Mouse (Mus musculus): Measurements from ENCODE around the gene Tmed5. TPM values are rescaled to one million over a fixed set of nuclear protein-coding genes. Genes with fewer than 3 reads are reported as not detected.
"Not testable (repeated sequence)": the region's sequence is repeated elsewhere in the genome, so short reads cannot be mapped to it uniquely, and the experiment has no call there.

Tmed5 gene
- total RNA-seq (2015; ENCODE audit: low replicate concordance) (16.6 and 29.3 TPM in 2 replicates), total RNA-seq (2017; ENCODE audit: low replicate concordance) (11.2 and 13.2 TPM in 2 replicates)

DNA sequence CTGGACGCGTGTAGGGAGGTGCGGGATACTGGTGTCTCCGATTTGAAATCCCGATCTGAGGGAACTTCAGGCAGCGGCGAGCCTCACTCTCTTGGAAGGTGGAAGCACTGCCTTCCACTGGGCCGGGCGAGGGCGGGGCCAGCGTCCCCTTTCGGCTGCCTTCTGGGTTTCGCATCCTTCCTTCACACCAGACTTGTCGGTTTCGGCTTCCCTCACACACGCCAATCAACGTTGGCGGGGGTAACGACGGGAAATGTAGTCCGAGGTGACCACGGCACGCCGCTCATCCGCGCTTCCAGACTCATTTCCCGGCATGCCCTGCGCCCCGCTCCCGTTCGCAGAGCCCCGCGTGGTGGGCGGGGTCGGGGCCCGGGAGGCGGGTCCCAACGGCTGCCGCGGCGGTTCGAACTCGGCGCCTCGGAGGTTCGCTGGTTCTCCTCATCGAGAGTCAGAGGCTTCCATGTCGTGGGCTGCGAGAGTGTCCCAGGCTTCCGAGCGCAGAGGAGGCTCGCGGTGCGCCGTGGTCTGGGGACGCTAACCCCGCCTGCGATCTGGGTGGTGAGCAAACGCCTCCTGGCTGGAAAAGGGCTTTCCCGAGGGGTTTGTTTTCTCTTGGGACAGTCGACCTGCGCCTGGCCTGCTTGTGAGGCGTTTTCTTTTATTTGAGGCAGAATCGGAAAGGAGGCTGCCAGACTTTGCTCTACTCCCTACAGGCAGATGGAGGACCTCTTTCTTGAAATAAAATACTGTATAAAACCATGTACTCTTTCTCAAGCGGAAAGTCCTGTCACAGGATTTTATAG, at the start of gene Tmed5, which contains the start of gene Ccdc18:
Gene Tmed5 (minus strand): TSS at position 180 of the 803 bp plus-strand sequence.
Gene Ccdc18 (plus strand): TSS at position 435 of the 803 bp plus-strand sequence.
- peak; percentile 95 for ATAC-seq (replicated peaks; ENCODE audit: low FRiP score, poor library complexity, severe bottlenecking)

DNA sequence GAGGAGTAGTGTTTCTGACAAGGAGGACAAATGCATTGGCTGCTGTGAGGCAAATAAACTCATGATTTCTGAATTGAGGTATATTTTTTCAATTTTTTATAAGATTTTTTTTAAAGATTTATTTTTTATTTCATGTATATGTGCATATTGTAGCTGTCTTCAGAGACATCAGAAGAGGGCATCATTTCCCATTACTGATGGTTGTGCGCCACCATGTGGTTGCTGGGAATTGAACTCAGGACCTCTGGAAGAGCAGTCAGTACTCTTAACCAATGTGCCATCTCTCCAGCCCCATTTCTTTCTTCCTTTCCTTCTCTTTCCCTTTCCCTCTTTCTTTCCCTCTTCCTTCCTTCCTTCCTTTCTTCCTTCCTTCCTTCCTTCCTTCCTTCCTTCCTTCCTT, 31.3 kb upstream of the Tmed5 start:
- ATAC-seq (replicated peaks; ENCODE audit: low FRiP score, poor library complexity, severe bottlenecking), result no peak

DNA sequence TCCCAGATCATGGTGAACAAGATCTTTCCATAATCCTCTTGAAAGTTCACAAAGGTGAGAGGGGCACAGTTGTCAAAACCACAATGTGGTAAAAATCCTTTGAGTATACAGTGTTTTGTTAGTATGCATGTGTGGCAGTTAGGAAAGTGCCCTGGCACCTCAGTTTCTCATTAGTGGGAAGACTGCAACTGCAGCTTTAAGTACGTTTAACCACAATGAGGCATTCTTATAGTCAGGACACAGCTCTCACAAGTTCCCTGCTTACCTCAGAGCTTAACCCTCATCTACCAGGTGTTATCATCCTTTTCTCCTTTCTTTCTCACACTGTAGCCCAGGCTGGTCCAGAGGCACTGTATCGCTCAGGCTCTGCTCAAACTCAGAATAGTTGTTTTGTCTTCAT, 28.4 kb upstream of the Tmed5 start:
- ATAC-seq (replicated peaks; ENCODE audit: low FRiP score, poor library complexity, severe bottlenecking), result no peak

DNA sequence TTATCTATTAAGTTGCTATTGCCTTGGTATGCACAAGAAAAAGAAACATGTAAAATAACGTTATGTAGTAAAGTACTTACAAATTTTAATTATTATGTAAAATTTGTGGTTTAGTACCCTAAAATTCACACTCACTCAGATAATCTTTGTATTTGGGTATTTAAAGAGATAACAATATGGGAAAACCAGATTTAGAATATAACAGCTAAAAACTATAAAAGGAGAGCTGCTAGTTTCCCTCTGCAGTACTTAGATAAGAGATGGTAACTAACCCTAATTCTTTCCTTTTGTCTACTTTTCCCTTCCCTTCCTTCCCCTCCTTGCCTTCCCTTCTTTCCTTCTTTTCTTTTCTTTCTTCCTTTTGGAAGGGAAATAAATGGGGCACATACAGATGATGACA, 20.2 kb upstream of the Tmed5 start:
- ATAC-seq (replicated peaks; ENCODE audit: low FRiP score, poor library complexity, severe bottlenecking), result no peak

DNA sequence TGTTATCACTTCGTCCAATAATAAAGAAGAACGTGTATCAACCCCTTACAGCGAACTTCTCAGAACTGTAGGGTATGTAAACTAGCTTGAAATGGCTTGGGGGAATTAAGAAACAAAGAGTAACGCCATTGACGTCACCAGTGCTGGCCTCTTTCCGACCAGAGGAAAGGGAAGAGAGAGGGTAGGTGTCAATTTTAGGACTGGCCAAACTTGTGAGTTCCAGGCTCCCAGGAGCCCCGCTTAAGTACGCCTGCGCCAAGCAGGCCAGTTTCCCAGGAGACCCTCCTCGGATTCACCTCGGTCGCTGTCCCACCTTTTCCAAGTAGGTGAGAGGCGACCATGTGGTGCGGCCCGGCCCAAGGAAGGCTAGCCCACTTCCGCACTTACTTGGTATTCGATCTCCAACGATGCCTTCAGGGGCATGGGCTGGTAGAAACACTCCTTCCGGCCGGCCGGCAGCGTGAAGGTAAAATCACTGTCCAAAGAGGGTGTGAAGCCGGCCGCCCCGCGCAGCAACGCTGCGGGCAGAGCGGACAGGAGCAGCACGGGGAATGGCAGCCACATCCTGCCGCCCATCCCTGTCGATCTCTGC, 475 bp downstream of the Tmed5 start:
- peak; percentile 70 for ATAC-seq (replicated peaks; ENCODE audit: low FRiP score, poor library complexity, severe bottlenecking)

DNA sequence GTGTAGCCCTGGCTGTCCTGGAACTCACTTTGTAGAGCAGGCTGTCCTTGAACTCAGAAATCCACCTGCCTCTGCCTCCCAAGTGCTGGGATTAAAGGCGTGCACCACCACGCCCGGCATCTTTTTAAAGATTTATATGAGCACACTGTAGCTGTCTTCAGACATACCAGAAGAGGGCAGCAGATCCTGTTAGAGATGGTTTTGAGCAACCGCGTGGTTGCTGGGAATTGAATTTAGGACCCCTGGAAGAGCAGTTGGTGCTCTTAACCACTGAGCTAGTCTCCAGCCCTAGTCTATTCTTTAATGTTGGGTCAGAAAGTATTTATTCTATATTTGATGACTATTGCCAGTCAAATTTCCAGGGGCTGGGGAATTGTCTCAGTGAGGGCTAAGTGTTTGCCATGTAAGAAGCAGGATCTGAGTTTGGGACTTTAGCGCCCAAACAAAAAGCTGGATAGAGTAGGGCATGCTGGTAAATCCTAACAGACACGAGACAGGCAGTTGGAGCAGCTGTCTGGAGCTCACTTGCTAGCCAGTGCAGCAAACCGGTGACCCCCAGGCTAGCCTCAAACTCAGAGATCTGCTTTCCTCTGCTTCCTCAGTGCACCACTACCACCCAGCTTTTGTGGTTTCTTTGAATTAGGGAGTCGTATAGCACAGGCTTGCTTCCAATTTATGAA, 12.1 kb downstream of the Tmed5 start:
- no peak for ATAC-seq (replicated peaks; ENCODE audit: low FRiP score, poor library complexity, severe bottlenecking)

DNA sequence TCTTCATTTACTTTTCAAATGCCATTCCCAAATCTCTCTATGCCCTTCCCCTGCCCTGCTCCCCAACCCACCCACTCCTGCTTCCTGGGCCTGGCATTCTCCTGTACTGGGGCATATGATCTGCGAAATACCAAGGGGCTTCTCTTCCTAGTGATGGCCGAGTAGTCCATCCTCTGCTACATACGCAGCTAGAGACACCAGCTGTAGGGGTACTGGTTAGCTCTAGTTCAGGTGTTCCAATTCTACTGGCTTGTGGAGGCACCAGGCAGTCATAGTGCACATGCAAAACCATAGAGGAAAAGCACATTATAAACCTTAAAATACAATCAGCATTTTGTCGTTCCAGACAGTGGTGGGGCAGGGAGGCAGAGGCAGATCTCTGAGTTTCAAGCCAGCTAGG, 14.7 kb downstream of the Tmed5 start:
- no peak for ATAC-seq (replicated peaks; ENCODE audit: low FRiP score, poor library complexity, severe bottlenecking)

DNA sequence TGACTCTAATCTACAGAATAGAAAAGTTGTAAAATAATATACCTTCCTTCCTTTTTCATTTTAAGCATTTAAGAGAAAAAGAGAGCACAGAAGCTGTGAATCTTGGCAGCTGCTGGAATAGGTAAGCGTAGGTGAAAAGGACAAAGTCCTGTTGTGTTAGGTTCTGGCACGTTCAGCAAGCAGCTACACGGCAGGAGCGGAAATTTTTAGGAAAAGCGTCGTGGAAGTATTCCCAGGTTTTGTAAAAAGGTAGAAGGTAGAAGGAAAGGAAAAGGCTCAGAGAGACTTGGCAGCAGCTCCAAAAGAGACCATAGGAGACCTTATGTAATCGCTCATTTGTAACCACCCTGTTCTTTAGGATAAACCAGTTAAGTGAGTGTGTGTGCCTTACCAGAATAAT, 23.1 kb downstream of the Tmed5 start:
- no peak for ATAC-seq (replicated peaks; ENCODE audit: low FRiP score, poor library complexity, severe bottlenecking)

DNA sequence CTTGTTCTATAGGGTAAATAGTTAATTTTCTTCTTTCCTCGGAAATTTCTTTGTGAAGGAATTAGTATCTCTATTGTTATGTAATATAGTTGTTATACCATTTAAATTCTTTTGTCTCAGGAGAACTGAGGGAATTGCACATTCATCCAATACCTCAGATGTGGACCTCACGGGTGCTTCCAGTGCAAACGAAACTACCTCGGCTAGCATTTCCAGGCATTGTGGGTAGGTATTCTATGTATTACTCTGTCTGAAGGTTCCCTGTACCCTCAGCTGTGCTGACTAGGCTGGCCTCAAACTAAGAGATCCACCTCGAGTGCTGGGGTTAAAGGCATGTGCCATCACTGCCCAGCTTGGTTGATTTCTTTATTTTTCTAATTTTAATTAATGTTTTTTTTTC, 28.1 kb downstream of the Tmed5 start:
- no peak for ATAC-seq (replicated peaks; ENCODE audit: low FRiP score, poor library complexity, severe bottlenecking)

DNA sequence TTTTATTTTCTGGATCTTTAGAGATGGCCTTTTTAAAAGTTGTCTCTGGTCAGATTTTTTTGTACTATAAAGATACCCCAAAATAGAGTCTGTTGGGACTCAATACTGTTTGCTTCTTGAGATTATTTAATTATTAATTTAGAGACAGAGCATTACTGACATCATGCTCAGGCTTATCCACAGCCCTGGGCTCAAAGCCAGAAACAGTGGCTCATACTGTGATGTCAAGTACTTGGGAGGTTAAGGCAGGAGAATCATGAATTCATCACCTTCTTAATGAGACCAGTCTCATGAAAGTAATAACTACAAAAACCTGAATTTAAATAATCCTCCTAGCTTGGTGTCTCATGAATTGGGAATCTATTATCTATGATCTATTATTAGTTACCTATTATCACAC, 32.2 kb downstream of the Tmed5 start:
- no peak for ATAC-seq (replicated peaks; ENCODE audit: low FRiP score, poor library complexity, severe bottlenecking)

DNA sequence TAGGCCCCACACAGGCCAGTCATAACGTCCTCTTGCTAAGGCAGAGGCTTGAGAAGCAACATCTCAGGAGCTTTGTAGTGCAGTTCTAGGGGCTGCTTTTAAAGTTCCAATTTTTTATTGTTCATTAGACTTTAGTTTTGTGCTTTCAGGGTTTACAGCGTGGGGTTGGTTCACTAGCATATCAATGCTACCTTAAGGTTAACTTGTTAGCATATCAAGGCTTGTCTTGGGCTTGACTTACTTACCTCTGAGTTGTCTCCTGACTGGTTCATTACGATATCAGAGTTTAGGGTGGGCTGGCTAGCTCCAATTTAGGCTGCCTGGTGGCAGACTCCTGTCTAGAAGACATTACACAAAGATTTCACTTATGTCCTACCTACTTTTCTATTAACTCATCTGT, 34.7 kb downstream of the Tmed5 start:
- no peak for ATAC-seq (replicated peaks; ENCODE audit: low FRiP score, poor library complexity, severe bottlenecking)

DNA sequence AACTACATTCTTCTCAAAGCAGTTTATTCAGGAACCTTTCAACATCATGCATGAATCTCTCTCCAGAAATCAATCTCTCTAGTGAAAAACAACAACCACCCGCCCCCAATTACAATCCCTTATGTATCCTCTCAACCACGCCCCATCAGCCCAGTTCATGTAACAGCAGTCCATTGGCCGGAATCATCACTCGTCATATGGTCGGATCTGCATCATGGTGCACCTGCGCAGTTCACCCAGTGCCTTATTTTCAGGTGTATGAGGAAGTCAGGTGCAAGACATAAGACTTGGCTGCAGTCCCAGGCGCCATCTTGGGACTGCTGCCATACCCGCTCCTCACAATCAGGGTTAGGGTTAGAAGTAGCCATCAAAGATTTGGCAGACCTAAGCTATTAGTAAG, 39.7 kb downstream of the Tmed5 start:
- ATAC-seq (replicated peaks; ENCODE audit: low FRiP score, poor library complexity, severe bottlenecking), result not testable (repeated sequence)

DNA sequence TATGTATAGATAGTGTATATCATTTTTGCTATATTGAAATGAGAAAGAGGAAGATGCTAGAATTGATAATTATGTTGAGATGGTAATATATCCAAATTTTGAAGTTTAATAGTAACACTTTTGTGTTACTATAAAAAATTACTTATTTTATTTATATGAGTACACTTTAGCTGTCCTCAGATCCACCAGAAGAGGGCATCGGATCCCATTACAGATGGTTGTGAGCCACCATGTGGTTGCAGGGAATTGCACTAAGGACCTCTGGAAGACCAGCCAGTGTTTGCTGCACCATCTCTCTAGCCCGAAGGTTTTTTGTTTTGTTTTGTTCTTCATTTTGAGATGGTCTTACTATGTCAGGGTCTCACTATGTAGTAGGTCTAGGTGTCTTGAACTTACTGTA, 47.0 kb downstream of the Tmed5 start:
- no peak for ATAC-seq (replicated peaks; ENCODE audit: low FRiP score, poor library complexity, severe bottlenecking)

DNA sequence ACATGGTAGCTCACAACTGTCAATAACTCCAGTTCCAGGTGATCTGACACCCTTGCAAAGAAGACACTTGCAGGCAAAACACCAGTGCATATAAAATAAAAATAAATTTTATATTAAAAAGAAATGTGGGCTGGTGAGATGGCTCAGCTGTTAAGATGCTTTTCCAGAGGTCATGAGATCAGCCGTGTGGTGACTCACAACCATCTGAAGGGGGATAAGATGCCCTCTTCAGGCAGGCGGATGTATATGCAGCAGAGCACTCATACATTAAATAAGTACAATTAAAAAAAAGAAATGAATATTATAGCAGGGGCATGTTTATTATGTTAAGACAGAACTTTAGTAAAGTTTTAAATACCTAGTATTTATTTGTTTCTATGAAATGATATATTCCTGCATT, 50.0 kb downstream of the Tmed5 start:
- no peak for ATAC-seq (replicated peaks; ENCODE audit: low FRiP score, poor library complexity, severe bottlenecking)

DNA sequence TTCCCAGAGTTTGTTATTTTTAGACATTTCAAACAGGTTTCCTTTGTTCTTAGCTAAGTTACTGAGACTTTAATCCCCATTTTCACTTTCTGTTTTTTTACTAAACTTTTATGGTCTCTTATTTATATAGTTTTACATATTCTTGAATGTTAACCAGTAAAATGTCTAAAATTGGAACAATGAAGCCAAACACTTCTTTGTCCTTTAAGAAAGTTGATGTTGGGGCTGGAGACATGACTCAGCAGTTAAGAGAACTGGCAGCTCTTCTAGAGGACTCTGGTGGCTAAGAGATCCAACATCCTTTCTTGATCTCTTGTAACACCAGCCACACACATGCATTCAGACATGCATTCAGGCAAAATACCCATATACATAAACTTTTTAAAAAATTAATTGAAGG, 52.8 kb downstream of the Tmed5 start:
- ATAC-seq (replicated peaks; ENCODE audit: low FRiP score, poor library complexity, severe bottlenecking), result 0 out of 2 replicates have a peak, but pooled peaks have one; percentile 52

DNA sequence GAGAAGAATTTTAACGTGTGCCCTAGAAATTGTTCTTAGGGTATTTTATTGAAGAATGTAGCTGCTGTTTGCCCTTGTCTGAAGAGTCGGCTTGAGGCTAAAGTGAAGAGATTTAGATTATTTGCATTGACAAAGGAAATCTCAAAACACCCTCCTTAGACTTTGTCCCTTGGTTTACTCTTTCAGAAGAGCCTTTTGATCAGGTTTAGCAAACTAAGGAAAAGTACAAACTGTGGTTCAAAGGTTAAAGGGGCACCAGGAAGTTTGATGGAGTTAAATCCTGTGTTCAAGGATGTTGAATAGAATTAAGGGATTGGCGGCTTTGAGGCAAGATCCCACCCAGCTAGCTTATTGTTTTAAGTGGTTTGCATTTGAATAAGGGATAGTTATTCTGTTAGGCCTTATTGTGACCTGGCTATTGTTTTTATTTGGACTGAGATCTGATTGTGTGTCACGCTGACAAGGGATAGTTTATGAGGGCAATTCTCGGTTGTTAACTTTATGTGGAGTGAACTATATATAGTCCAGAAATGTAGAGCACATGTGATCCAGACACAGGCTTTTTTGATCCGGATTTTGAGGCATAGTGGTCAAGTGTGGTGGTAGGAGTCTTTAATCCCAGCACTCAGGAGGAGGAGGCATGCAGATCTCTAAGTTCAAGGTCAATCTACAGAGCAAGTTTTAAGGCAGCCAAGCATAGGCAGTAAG, 55.4 kb downstream of the Tmed5 start:
- no peak for ATAC-seq (replicated peaks; ENCODE audit: low FRiP score, poor library complexity, severe bottlenecking)

DNA sequence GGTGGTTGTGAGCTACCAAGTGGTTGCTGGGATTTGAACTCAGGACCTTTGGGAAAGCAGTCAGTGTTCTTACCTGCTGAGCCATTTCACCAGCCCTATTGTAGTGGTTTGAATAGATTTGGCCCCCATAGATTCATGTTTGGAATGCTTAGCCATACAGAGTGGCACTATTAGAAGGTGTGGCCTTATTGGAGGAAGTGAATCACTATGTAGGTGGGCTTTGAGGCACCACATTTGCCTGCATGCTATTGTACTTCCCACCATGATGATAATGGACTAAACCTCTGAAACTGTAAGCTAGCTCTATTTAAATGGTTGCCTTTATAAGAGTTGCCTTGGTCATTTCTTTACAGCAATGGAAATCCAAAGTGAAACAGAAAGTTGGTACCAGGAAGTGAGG, 56.2 kb downstream of the Tmed5 start:
- ATAC-seq (replicated peaks; ENCODE audit: low FRiP score, poor library complexity, severe bottlenecking), result no peak

DNA sequence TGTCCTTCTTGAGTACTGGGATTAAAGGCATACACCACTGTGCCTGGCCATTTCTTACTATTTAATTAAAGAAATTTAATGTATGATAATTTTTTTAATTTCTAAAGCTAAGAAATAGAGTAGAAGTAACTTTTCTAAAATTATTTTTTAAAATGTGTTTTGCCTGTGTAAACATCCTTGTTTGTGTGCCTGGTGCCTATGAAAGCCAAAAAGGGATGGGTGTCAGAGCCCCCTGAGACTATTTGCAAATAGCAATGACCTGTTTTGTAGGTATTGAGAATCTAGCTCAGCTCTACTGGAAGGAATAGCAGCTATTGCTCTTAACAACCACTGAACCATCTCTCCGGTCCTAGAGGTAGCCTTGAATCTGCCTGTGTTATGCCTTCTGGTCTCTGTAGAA, 60.1 kb downstream of the Tmed5 start:
- no peak for ATAC-seq (replicated peaks; ENCODE audit: low FRiP score, poor library complexity, severe bottlenecking)

DNA sequence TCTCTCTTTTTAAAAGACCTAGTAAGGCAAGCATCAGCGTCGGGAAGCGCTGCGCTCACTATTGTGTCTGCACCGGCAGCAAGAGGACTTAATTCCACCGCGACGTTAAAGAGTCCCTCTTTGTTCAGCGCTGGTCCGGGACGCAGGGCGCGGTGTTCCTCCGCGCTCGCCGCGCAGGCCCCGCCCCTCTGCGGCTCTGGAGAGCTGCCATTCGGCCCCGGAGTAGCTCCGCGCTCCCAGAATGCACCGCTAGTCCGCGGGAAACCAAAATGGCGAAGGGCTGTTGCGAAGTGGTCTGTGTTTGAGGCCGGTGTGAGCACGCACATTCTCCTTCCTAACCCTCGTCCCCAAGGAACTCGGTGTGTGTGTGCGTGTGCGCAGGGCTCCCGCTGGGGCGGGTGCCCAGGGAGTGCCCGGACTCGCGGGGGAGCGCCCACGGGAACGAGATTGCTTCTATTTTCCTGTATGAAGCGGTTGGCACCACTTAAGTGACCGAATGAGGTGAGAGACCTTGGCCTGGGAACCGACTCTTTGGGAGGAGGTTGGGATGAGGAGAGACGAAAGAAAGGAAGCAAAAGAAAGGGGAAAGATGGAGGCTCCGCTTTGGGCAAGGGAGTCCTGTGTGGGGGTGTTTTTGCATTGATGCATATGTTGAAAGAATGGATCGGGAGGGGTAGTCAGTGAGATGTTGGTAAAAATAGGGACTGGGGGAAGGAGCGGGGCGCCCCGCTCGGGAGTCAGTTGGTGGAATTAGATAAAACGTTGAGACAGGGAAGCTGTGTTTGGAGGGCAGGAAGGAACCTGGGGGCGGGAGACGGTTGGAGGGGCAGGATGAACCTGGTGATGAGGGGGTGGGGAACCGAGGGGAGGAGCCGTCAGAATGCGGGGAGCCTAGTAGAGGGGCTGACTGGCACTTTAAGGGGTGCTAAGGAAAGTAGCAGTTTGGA, 66.7 kb downstream of the Tmed5 start, which contains the start of gene Mtf2:
Gene Mtf2 (plus strand): TSS at position 210 of the 947 bp plus-strand sequence.
- peak; percentile 99 for ATAC-seq (replicated peaks; ENCODE audit: low FRiP score, poor library complexity, severe bottlenecking)

All from erythroid progenitor cell, adult 5-6 weeks (primary cell).